Mouse (Mus musculus): Measurements from ENCODE around the gene Tshb.

The Tshb gene

GRCm38 (mm10) chr3:102782618-102783017 lies at the start of gene Tshb:
Gene Tshb, minus strand, starts transcription at chr3:102782718.
- DNase-seq (ENCODE audit: low read depth, low spot score): no peak

- DNase-seq (ENCODE audit: low read depth, low spot score): peak; percentile 26
These were observed 21.4 kb upstream of the Tshb start for GRCm38 (mm10) chr3:102803937-102804336.

- peak; percentile 4 for DNase-seq (ENCODE audit: low read depth, low spot score)
These were observed 4.9 kb upstream of the Tshb start for GRCm38 (mm10) chr3:102787369-102787768.

GRCm38 (mm10) chr3:102773018-102773417 lies 9.5 kb downstream of the Tshb start:
- no peak for DNase-seq (ENCODE audit: low read depth, low spot score)

GRCm38 (mm10) chr3:102764850-102765249 lies 17.7 kb downstream of the Tshb start:
- DNase-seq (ENCODE audit: low read depth, low spot score): no peak

GRCm38 (mm10) chr3:102763713-102764400 lies 18.7 kb downstream of the Tshb start:
- no peak for DNase-seq (ENCODE audit: low read depth, low spot score)

- no peak for DNase-seq (ENCODE audit: low read depth, low spot score)
These were observed 20.1 kb downstream of the Tshb start for GRCm38 (mm10) chr3:102762388-102762787.

- no peak for DNase-seq (ENCODE audit: low read depth, low spot score)
These were observed 22.3 kb downstream of the Tshb start for GRCm38 (mm10) chr3:102760236-102760635.

GRCm38 (mm10) chr3:102757019-102757418 lies 25.5 kb downstream of the Tshb start:
- DNase-seq (ENCODE audit: low read depth, low spot score): no peak

- DNase-seq (ENCODE audit: low read depth, low spot score): no peak
These were observed 26.7 kb downstream of the Tshb start for GRCm38 (mm10) chr3:102755801-102756200.

GRCm38 (mm10) chr3:102752457-102752856 lies 30.1 kb downstream of the Tshb start:
- no peak for DNase-seq (ENCODE audit: low read depth, low spot score)

- DNase-seq (ENCODE audit: low read depth, low spot score): no peak
These were observed 30.5 kb downstream of the Tshb start for GRCm38 (mm10) chr3:102752053-102752452.

GRCm38 (mm10) chr3:102751536-102751935 lies 31.0 kb downstream of the Tshb start:
- DNase-seq (ENCODE audit: low read depth, low spot score): no peak

- DNase-seq (ENCODE audit: low read depth, low spot score): no peak
These were observed 31.4 kb downstream of the Tshb start for GRCm38 (mm10) chr3:102751136-102751535.

- DNase-seq (ENCODE audit: low read depth, low spot score): no peak
These were observed 33.8 kb downstream of the Tshb start for GRCm38 (mm10) chr3:102748686-102749085.

GRCm38 (mm10) chr3:102748038-102748437 lies 34.5 kb downstream of the Tshb start:
- no peak for DNase-seq (ENCODE audit: low read depth, low spot score)

- DNase-seq (ENCODE audit: low read depth, low spot score): no peak
These were observed 36.3 kb downstream of the Tshb start for GRCm38 (mm10) chr3:102746174-102746573.

- no peak for DNase-seq (ENCODE audit: low read depth, low spot score)
These were observed 37.9 kb downstream of the Tshb start for GRCm38 (mm10) chr3:102744657-102745056.

- no peak for DNase-seq (ENCODE audit: low read depth, low spot score)
These were observed 38.6 kb downstream of the Tshb start for GRCm38 (mm10) chr3:102743781-102744471.

GRCm38 (mm10) chr3:102743202-102743601 lies 39.3 kb downstream of the Tshb start:
- no peak for DNase-seq (ENCODE audit: low read depth, low spot score)

GRCm38 (mm10) chr3:102742725-102743124 lies 39.8 kb downstream of the Tshb start:
- no peak for DNase-seq (ENCODE audit: low read depth, low spot score)

GRCm38 (mm10) chr3:102738926-102739325 lies 43.6 kb downstream of the Tshb start:
- DNase-seq (ENCODE audit: low read depth, low spot score): no peak

Measured in WW6 (cell line).